Mouse (Mus musculus): ENCODE measurements around the gene Fstl1. TPM values are rescaled to one million over a fixed set of nuclear protein-coding genes. Genes with fewer than 3 reads are reported as not detected.

Gene Fstl1
- total and polyA plus RNA-seq, 3 experiments, result 0.34 to 0.87 (median 0.59) TPM

- Histone ChIP-seq H3K27ac (ENCODE audit: insufficient read depth, low read depth) (no peak overlapping the region), H3K36me3 (replicated peaks in 1 of 2; ENCODE audit: control insufficient read depth in 1 of 2, insufficient read depth in 1 of 2, low read length in 1 of 2) (no peaks in the 10 kb centered on the region), H3K4me3 (replicated peaks in 1 of 3; ENCODE audit: low read depth in 2 of 3, low read length in 2 of 3, poor library complexity in 1 of 3) (no peak overlapping the region), H3K79me2 (replicated peaks; ENCODE audit: control insufficient read depth, extremely low read depth, insufficient read depth, poor library complexity, severe bottlenecking) (no peaks in the 10 kb centered on the region), H3K27me3 (replicated peaks) (no peaks in the 10 kb centered on the region), H3K9me3 (replicated peaks; ENCODE audit: low read length) (no peaks in the 10 kb centered on the region), H3K4me1 (ENCODE audit: control insufficient read depth in 1 of 2, insufficient read depth in 2 of 2) (peaks cover 4 to 7% of the 10 kb centered on the region in 2 experiments), H3K4me2 (ENCODE audit: insufficient read depth, low read depth, poor library complexity, severe bottlenecking) (no peak overlapping the region), H3K9ac (ENCODE audit: insufficient read depth, low read depth) (no peak overlapping the region)
- TF ChIP-seq CHD2 (IDR thresholded peaks at IDR 0.05; ENCODE audit: low read length) (no peak), JUND (conservative IDR thresholded peaks at IDR 0.05; ENCODE audit: low read depth, low read length) (no peak), NRF1 (IDR thresholded peaks at IDR 0.05; ENCODE audit: low read depth, low read length) (no peak), HCFC1 (IDR thresholded peaks at IDR 0.05; ENCODE audit: low read depth, low read length) (no peak), MAX (IDR thresholded peaks at IDR 0.05; ENCODE audit: low read length) (no peak), POLR2A (IDR thresholded peaks at IDR 0.05; ENCODE audit: low read depth, low read length) (no peak)
- in situ Hi-C loops (cut with MboI; ENCODE audit: low pct_ligation_motif_present, low pct_unique_long_range_greater_than_20kb, low sequenced_read_pairs), result no loop called here
- dilution Hi-C loops (cut with MboI; ENCODE audit: extremely low pct_ligation_motif_present, extremely low pct_unique_long_range_greater_than_20kb, low sequenced_read_pairs), result no loop called here
- no peak for DNase-seq (ENCODE audit: extremely low read depth)
Observed at GRCm38 (mm10) chr16:37854054-37854453, 77.4 kb downstream of the Fstl1 start.

- dilution Hi-C loops (cut with MboI; ENCODE audit: extremely low pct_ligation_motif_present, extremely low pct_unique_long_range_greater_than_20kb, low sequenced_read_pairs) (no loop called here), in situ Hi-C loops (cut with MboI; ENCODE audit: low pct_ligation_motif_present, low pct_unique_long_range_greater_than_20kb, low sequenced_read_pairs) (no loop called here)
- no peak for DNase-seq (ENCODE audit: extremely low read depth)
- H3K9ac ChIP-seq (ENCODE audit: insufficient read depth, low read depth), result no peak overlapping the region
- no peak overlapping the region for H3K4me2 ChIP-seq (ENCODE audit: insufficient read depth, low read depth, poor library complexity, severe bottlenecking)
- H3K36me3 ChIP-seq (replicated peaks in 1 of 2; ENCODE audit: control insufficient read depth in 1 of 2, insufficient read depth in 1 of 2, low read length in 1 of 2), result no peaks in the 10 kb centered on the region
- no peaks in the 10 kb centered on the region for H3K9me3 ChIP-seq (replicated peaks; ENCODE audit: low read length)
- H3K4me1 ChIP-seq (ENCODE audit: control insufficient read depth in 1 of 2, insufficient read depth in 2 of 2), result peaks cover 4 to 7% of the 10 kb centered on the region in 2 experiments
- H3K27ac ChIP-seq (ENCODE audit: insufficient read depth, low read depth), result no peak overlapping the region
- TF ChIP-seq MAZ (IDR thresholded peaks at IDR 0.05; ENCODE audit: low read depth, low read length) (no peak), NRF1 (IDR thresholded peaks at IDR 0.05; ENCODE audit: low read depth, low read length) (no peak), POLR2A (IDR thresholded peaks at IDR 0.05; ENCODE audit: low read depth, low read length) (no peak), KAT2A (IDR thresholded peaks at IDR 0.05; ENCODE audit: insufficient replicate concordance, low read length) (no peak), ZKSCAN1 (IDR thresholded peaks at IDR 0.05; ENCODE audit: borderline replicate concordance, low read depth, low read length) (no peak), NELFE (IDR thresholded peaks at IDR 0.05; ENCODE audit: low read depth, low read length) (no peak), MEF2A (IDR thresholded peaks at IDR 0.05; ENCODE audit: borderline replicate concordance, low read depth, low read length) (no peak)
- H3K79me2 ChIP-seq (replicated peaks; ENCODE audit: control insufficient read depth, extremely low read depth, insufficient read depth, poor library complexity, severe bottlenecking), result no peaks in the 10 kb centered on the region
- H3K4me3 ChIP-seq (replicated peaks in 1 of 3; ENCODE audit: low read depth in 2 of 3, low read length in 2 of 3, poor library complexity in 1 of 3), result no peak overlapping the region
- no peaks in the 10 kb centered on the region for H3K27me3 ChIP-seq (replicated peaks)
Observed at GRCm38 (mm10) chr16:37854593-37854992, 77.9 kb downstream of the Fstl1 start.

- Histone ChIP-seq H3K27ac (ENCODE audit: insufficient read depth, low read depth) (no peak overlapping the region), H3K4me1 (ENCODE audit: control insufficient read depth in 1 of 2, insufficient read depth in 2 of 2) (peaks cover 7 to 12% of the 10 kb centered on the region in 2 experiments), H3K4me3 (replicated peaks in 1 of 3; ENCODE audit: low read depth in 2 of 3, low read length in 2 of 3, poor library complexity in 1 of 3) (no peak overlapping the region), H3K9me3 (replicated peaks; ENCODE audit: low read length) (no peaks in the 10 kb centered on the region), H3K9ac (ENCODE audit: insufficient read depth, low read depth) (no peak overlapping the region), H3K4me2 (ENCODE audit: insufficient read depth, low read depth, poor library complexity, severe bottlenecking) (no peak overlapping the region), H3K36me3 (replicated peaks in 1 of 2; ENCODE audit: control insufficient read depth in 1 of 2, insufficient read depth in 1 of 2, low read length in 1 of 2) (no peaks in the 10 kb centered on the region), H3K27me3 (replicated peaks) (no peaks in the 10 kb centered on the region), H3K79me2 (replicated peaks; ENCODE audit: control insufficient read depth, extremely low read depth, insufficient read depth, poor library complexity, severe bottlenecking) (no peaks in the 10 kb centered on the region)
- in situ Hi-C loops (cut with MboI; ENCODE audit: low pct_ligation_motif_present, low pct_unique_long_range_greater_than_20kb, low sequenced_read_pairs), result no loop called here
- dilution Hi-C loops (cut with MboI; ENCODE audit: extremely low pct_ligation_motif_present, extremely low pct_unique_long_range_greater_than_20kb, low sequenced_read_pairs), result no loop called here
- no peak for DNase-seq (ENCODE audit: extremely low read depth)
- TF ChIP-seq GABPA (IDR thresholded peaks at IDR 0.05; ENCODE audit: insufficient replicate concordance, low read depth, low read length) (no peak), MYC (IDR thresholded peaks at IDR 0.05; ENCODE audit: low read depth, low read length) (no peak), ZMIZ1 (IDR thresholded peaks at IDR 0.05; ENCODE audit: low read depth, low read length) (no peak), CHD1 (IDR thresholded peaks at IDR 0.05; ENCODE audit: low read depth, low read length) (no peak), EP300 (IDR thresholded peaks at IDR 0.05; ENCODE audit: low read length) (no peak), E2F4 (IDR thresholded peaks at IDR 0.05; ENCODE audit: insufficient replicate concordance, low read depth, low read length) (no peak), MAX (IDR thresholded peaks at IDR 0.05; ENCODE audit: low read length) (no peak), RAD21 (IDR thresholded peaks at IDR 0.05; ENCODE audit: low read depth, low read length) (no peak), POLR2AphosphoS2 (IDR thresholded peaks at IDR 0.05; ENCODE audit: low read depth, low read length) (no peak), ZC3H11A (IDR thresholded peaks at IDR 0.05; ENCODE audit: low read depth, low read length) (no peak), ZNF384 (IDR thresholded peaks at IDR 0.05; ENCODE audit: low read depth, low read length) (no peak), IRF4 (IDR thresholded peaks at IDR 0.05; ENCODE audit: low read depth, low read length) (no peak), KAT2A (IDR thresholded peaks at IDR 0.05; ENCODE audit: insufficient replicate concordance, low read length) (no peak), USF2 (conservative IDR thresholded peaks at IDR 0.05; ENCODE audit: low read depth, low read length) (no peak), MAZ (IDR thresholded peaks at IDR 0.05; ENCODE audit: low read depth, low read length) (no peak), RCOR1 (conservative IDR thresholded peaks at IDR 0.05; ENCODE audit: low read depth, low read length) (no peak), HCFC1 (IDR thresholded peaks at IDR 0.05; ENCODE audit: low read depth, low read length) (no peak)
Observed at GRCm38 (mm10) chr16:37855583-37855982, 78.9 kb downstream of the Fstl1 start.
